Comparison of ENCODE assay signal across 8 mouse cellular contexts in genomic region chr6:114089626-114090025, GRCm38 (mm10). TPM values are rescaled to one million over a fixed set of nuclear protein-coding genes. Genes with fewer than 3 reads are reported as not detected.
DNase-seq lines count a peak whose midpoint lies in the region; ATAC-seq and TF ChIP-seq lines count a peak whose summit lies in the region.

No protein-coding gene starts in this region.

- H3K4me1 ChIP-seq in forebrain, embryonic 13.5 days = peaks cover 16% of the 10 kb centered on the region
- no peaks in the 10 kb centered on the region for H3K4me1 ChIP-seq in limb, embryonic 14.5 days (ENCODE audit: control insufficient read depth, insufficient read depth, low read length)
- peaks cover 21% of the 10 kb centered on the region for H3K4me1 ChIP-seq in neural tube, embryonic 12.5 days

- no peak overlapping the region for H3K27ac ChIP-seq in forebrain, embryonic 13.5 days
- H3K27ac ChIP-seq in limb, embryonic 14.5 days (replicated peaks; ENCODE audit: low read depth, low read length) = no peak overlapping the region
- no peak overlapping the region for H3K27ac ChIP-seq in neural tube, embryonic 12.5 days

- TF ChIP-seq POLR2A in limb, embryonic 14.5 days (IDR thresholded peaks at IDR 0.05; ENCODE audit: borderline replicate concordance, extremely low read depth, insufficient read depth, insufficient read length) = no peak

- H3K4me3 ChIP-seq in forebrain, embryonic 13.5 days = no peak overlapping the region
- H3K4me3 ChIP-seq in limb, embryonic 14.5 days (replicated peaks; ENCODE audit: low read length) = no peak overlapping the region
- H3K4me3 ChIP-seq in neural tube, embryonic 12.5 days = no peak overlapping the region

- H3K27me3 ChIP-seq in forebrain, embryonic 13.5 days = peaks cover 19% of the 10 kb centered on the region; the same call in 1 of the 2 replicates
- H3K27me3 ChIP-seq in limb, embryonic 14.5 days (ENCODE audit: control insufficient read depth, insufficient read depth, low read length) = no peaks in the 10 kb centered on the region
- peaks cover 10% of the 10 kb centered on the region for H3K27me3 ChIP-seq in neural tube, embryonic 12.5 days (replicated peaks)

- 16% methylated on average over 5 of the region's 5 CpGs for WGBS in forebrain, embryonic 13.5 days
- 17% methylated on average over 5 of the region's 5 CpGs for WGBS in limb, embryonic 14.5 days
- 15% methylated on average over 5 of the region's 5 CpGs for WGBS in neural tube, embryonic 12.5 days

- DNase-seq in urinary bladder, postnatal 14 days (ENCODE audit: low spot score) = peak; percentile 46
- no peak for DNase-seq in urinary bladder, adult 2 months (ENCODE audit: low spot score)
- DNase-seq in c-Kit-positive CD71-positive TER-119-negative erythroid progenitor cells, embryonic 14.5 days (ENCODE audit: low read depth) = peak; percentile 21
- peak; percentile 24 for DNase-seq in hindlimb bud, embryonic 11.5 days (ENCODE audit: extremely low spot score, low read depth, low spot score)
- peak; percentile 59 for DNase-seq in limb, embryonic 14.5 days (ENCODE audit: low spot score)
- peak; percentile 37 for DNase-seq in thymus, postnatal 25 days

- H3K4me2 ChIP-seq in forebrain, embryonic 13.5 days = no peak overlapping the region
- H3K4me2 ChIP-seq in limb, embryonic 14.5 days (replicated peaks; ENCODE audit: low read depth, low read length, severe bottlenecking) = no peak overlapping the region
- no peak overlapping the region for H3K4me2 ChIP-seq in neural tube, embryonic 12.5 days (replicated peaks)

- ATAC-seq in forebrain, embryonic 13.5 days = peak; percentile 44
- no peak for ATAC-seq in limb, embryonic 14.5 days (ENCODE audit: low FRiP score, low read depth)
- peak; percentile 21; the same call in 1 of the 2 replicates for ATAC-seq in neural tube, embryonic 12.5 days (ENCODE audit: low FRiP score, low read depth)

- no peaks in the 10 kb centered on the region for H3K9me3 ChIP-seq in forebrain, embryonic 13.5 days (replicated peaks)
- no peaks in the 10 kb centered on the region for H3K9me3 ChIP-seq in limb, embryonic 14.5 days (ENCODE audit: control insufficient read depth, low read length)
- no peaks in the 10 kb centered on the region for H3K9me3 ChIP-seq in neural tube, embryonic 12.5 days

- no peak overlapping the region for H3K9ac ChIP-seq in forebrain, embryonic 13.5 days
- no peak overlapping the region for H3K9ac ChIP-seq in limb, embryonic 14.5 days (ENCODE audit: low read depth, low read length, severe bottlenecking)
- no peak overlapping the region for H3K9ac ChIP-seq in neural tube, embryonic 12.5 days

- H3K36me3 ChIP-seq in forebrain, embryonic 13.5 days (ENCODE audit: poor library complexity, severe bottlenecking) = no peaks in the 10 kb centered on the region
- no peaks in the 10 kb centered on the region for H3K36me3 ChIP-seq in limb, embryonic 14.5 days (ENCODE audit: control insufficient read depth, insufficient read depth, low read length)
- H3K36me3 ChIP-seq in neural tube, embryonic 12.5 days = no peaks in the 10 kb centered on the region

RNA-seq across cellular contexts. Expression of gene Slc6a11, which starts 41.4 kb away (rescaled TPM):
- 0.10 and 0.21 TPM in 2 replicates for polyA plus RNA-seq in urinary bladder, adult 2 months (2012; rRNA removed)
- polyA plus RNA-seq in forebrain, embryonic 13.5 days (2015; fragmentation: Nextera tagmentation; extraction: Ambion mirVana) = 2.4 and 2.6 TPM in 2 replicates
- polyA plus RNA-seq in limb, embryonic 14.5 days (2012; rRNA removed) = 0.11 and 0.15 TPM in 2 replicates
- polyA plus RNA-seq in limb, embryonic 14.5 days (2014; fragmentation: Nextera tagmentation; extraction: Ambion mirVana) = 0.11 TPM in 1 of 2 replicates, not detected in the other
- 5.6 and 7.1 TPM in 2 replicates for polyA plus RNA-seq in neural tube, embryonic 12.5 days (2016; fragmentation: Nextera tagmentation; extraction: Ambion mirVana)

RNA-seq across cellular contexts. Expression of gene Atp2b2, which starts 47.2 kb away (rescaled TPM):
- 0.19 and 0.43 TPM in 2 replicates for polyA plus RNA-seq in urinary bladder, adult 2 months (2012; rRNA removed)
- 15.1 and 15.5 TPM in 2 replicates for polyA plus RNA-seq in forebrain, embryonic 13.5 days (2015; fragmentation: Nextera tagmentation; extraction: Ambion mirVana)
- polyA plus RNA-seq in limb, embryonic 14.5 days (2012; rRNA removed) = 0.08 and 0.09 TPM in 2 replicates
- 0.11 TPM in 1 of 2 replicates, not detected in the other for polyA plus RNA-seq in limb, embryonic 14.5 days (2014; fragmentation: Nextera tagmentation; extraction: Ambion mirVana)
- polyA plus RNA-seq in neural tube, embryonic 12.5 days (2016; fragmentation: Nextera tagmentation; extraction: Ambion mirVana) = 14.8 and 15.0 TPM in 2 replicates

Comparison
In these comparisons a context has a peak if more than half of its experiments do, and no peak if none do; other contexts are left out.
1. RNA of gene Atp2b2, which starts 47.2 kb away (polyA plus RNA-seq): 15.1 to 15.5 TPM in forebrain, embryonic 13.5 days and 14.8 to 15.0 TPM in neural tube, embryonic 12.5 days; 0.19 to 0.43 TPM in urinary bladder, adult 2 months and 0.08 to 0.11 TPM in limb, embryonic 14.5 days; every median in the first group is over 10 times any median in the second.